Mouse (Mus musculus): Measurements from ENCODE around the gene Prickle2. TPM values are rescaled to one million over a fixed set of nuclear protein-coding genes. Genes with fewer than 3 reads are reported as not detected.

The Prickle2 gene
- polyA plus RNA-seq, 1 experiment: 1.1 TPM

GRCm38 (mm10) chr6:92609682-92610235 lies 96.2 kb downstream of the Prickle2 start:
- no peak for DNase-seq (ENCODE audit: low read depth in 1 of 2, low spot score in 2 of 2)
- H3K36me3 ChIP-seq (ENCODE audit: control insufficient read depth, insufficient read depth, low read length): no peaks in the 10 kb centered on the region
- no peaks in the 10 kb centered on the region for H3K27me3 ChIP-seq (ENCODE audit: control insufficient read depth, insufficient read depth, low read length)
- no peaks in the 10 kb centered on the region for H3K4me1 ChIP-seq (ENCODE audit: control insufficient read depth, insufficient read depth, insufficient read length)
- 73% methylated on average over 9 of the region's 9 CpGs for WGBS
- no peak overlapping the region for H3K27ac ChIP-seq (ENCODE audit: insufficient read depth, low read length)
- TF ChIP-seq POLR2A (IDR thresholded peaks at IDR 0.05; ENCODE audit: low read depth, low read length) (no peak), CTCF (IDR thresholded peaks at IDR 0.05; ENCODE audit: extremely low read depth, insufficient read depth, insufficient read length, insufficient replicate concordance) (no peak)
- H3K4me3 ChIP-seq (ENCODE audit: extremely low read depth, insufficient read depth, insufficient read length): no peak overlapping the region

- TF ChIP-seq POLR2A (IDR thresholded peaks at IDR 0.05; ENCODE audit: low read depth, low read length) (no peak), CTCF (IDR thresholded peaks at IDR 0.05; ENCODE audit: extremely low read depth, insufficient read depth, insufficient read length, insufficient replicate concordance) (no peak)
- no peak for DNase-seq (ENCODE audit: low read depth in 1 of 2, low spot score in 2 of 2)
- H3K4me1 ChIP-seq (ENCODE audit: control insufficient read depth, insufficient read depth, insufficient read length): no peaks in the 10 kb centered on the region
- no peak overlapping the region for H3K4me3 ChIP-seq (ENCODE audit: extremely low read depth, insufficient read depth, insufficient read length)
- 79% methylated on average over 3 of the region's 3 CpGs for WGBS
- H3K27ac ChIP-seq (ENCODE audit: insufficient read depth, low read length): no peak overlapping the region
- H3K27me3 ChIP-seq (ENCODE audit: control insufficient read depth, insufficient read depth, low read length): no peaks in the 10 kb centered on the region
- H3K36me3 ChIP-seq (ENCODE audit: control insufficient read depth, insufficient read depth, low read length): no peaks in the 10 kb centered on the region
These were observed 96.9 kb downstream of the Prickle2 start for GRCm38 (mm10) chr6:92609078-92609477.

GRCm38 (mm10) chr6:92605156-92605555 lies 100.8 kb downstream of the Prickle2 start:
- Histone ChIP-seq H3K27ac (ENCODE audit: insufficient read depth, low read length) (no peak overlapping the region), H3K4me1 (ENCODE audit: control insufficient read depth, insufficient read depth, insufficient read length) (no peaks in the 10 kb centered on the region), H3K27me3 (ENCODE audit: control insufficient read depth, insufficient read depth, low read length) (no peaks in the 10 kb centered on the region), H3K4me3 (ENCODE audit: extremely low read depth, insufficient read depth, insufficient read length) (no peak overlapping the region), H3K36me3 (ENCODE audit: control insufficient read depth, insufficient read depth, low read length) (no peaks in the 10 kb centered on the region)
- 67% methylated on average over 2 of the region's 2 CpGs for WGBS
- no peak for TF ChIP-seq POLR2A (IDR thresholded peaks at IDR 0.05; ENCODE audit: low read depth, low read length)
- TF ChIP-seq CTCF (IDR thresholded peaks at IDR 0.05; ENCODE audit: extremely low read depth, insufficient read depth, insufficient read length, insufficient replicate concordance): no peak
- DNase-seq (ENCODE audit: low read depth in 1 of 2, low spot score in 2 of 2): no peak

GRCm38 (mm10) chr6:92596340-92596739 lies 109.6 kb downstream of the Prickle2 start:
- DNase-seq (ENCODE audit: low read depth in 1 of 2, low spot score in 2 of 2): no peak
- WGBS: 81% methylated on average over 3 of the region's 3 CpGs
- no peaks in the 10 kb centered on the region for H3K4me1 ChIP-seq (ENCODE audit: control insufficient read depth, insufficient read depth, insufficient read length)

GRCm38 (mm10) chr6:92589381-92590065 lies 116.4 kb downstream of the Prickle2 start:
- Histone ChIP-seq H3K27ac (ENCODE audit: insufficient read depth, low read length) (no peak overlapping the region), H3K4me3 (ENCODE audit: extremely low read depth, insufficient read depth, insufficient read length) (no peak overlapping the region), H3K27me3 (ENCODE audit: control insufficient read depth, insufficient read depth, low read length) (no peaks in the 10 kb centered on the region), H3K36me3 (ENCODE audit: control insufficient read depth, insufficient read depth, low read length) (no peaks in the 10 kb centered on the region), H3K4me1 (ENCODE audit: control insufficient read depth, insufficient read depth, insufficient read length) (no peaks in the 10 kb centered on the region)
- no peak for TF ChIP-seq CTCF (IDR thresholded peaks at IDR 0.05; ENCODE audit: extremely low read depth, insufficient read depth, insufficient read length, insufficient replicate concordance)
- no peak for TF ChIP-seq POLR2A (IDR thresholded peaks at IDR 0.05; ENCODE audit: low read depth, low read length)
- 72% methylated on average over 5 of the region's 5 CpGs for WGBS
- no peak for DNase-seq (ENCODE audit: low read depth in 1 of 2, low spot score in 2 of 2)

More at GRCm38 (mm10) chr6:92596340-92596739, 109.6 kb downstream of the Prickle2 start:
- Histone ChIP-seq H3K27ac (ENCODE audit: insufficient read depth, low read length) (no peak overlapping the region), H3K27me3 (ENCODE audit: control insufficient read depth, insufficient read depth, low read length) (no peaks in the 10 kb centered on the region), H3K36me3 (ENCODE audit: control insufficient read depth, insufficient read depth, low read length) (no peaks in the 10 kb centered on the region), H3K4me3 (ENCODE audit: extremely low read depth, insufficient read depth, insufficient read length) (no peak overlapping the region)
- TF ChIP-seq CTCF (IDR thresholded peaks at IDR 0.05; ENCODE audit: extremely low read depth, insufficient read depth, insufficient read length, insufficient replicate concordance): no peak
- TF ChIP-seq POLR2A (IDR thresholded peaks at IDR 0.05; ENCODE audit: low read depth, low read length): no peak

GRCm38 (mm10) chr6:92584026-92584425 lies 121.9 kb downstream of the Prickle2 start:
- Histone ChIP-seq H3K4me3 (ENCODE audit: extremely low read depth, insufficient read depth, insufficient read length) (no peak overlapping the region), H3K27ac (ENCODE audit: insufficient read depth, low read length) (no peak overlapping the region), H3K27me3 (ENCODE audit: control insufficient read depth, insufficient read depth, low read length) (no peaks in the 10 kb centered on the region), H3K36me3 (ENCODE audit: control insufficient read depth, insufficient read depth, low read length) (no peaks in the 10 kb centered on the region), H3K4me1 (ENCODE audit: control insufficient read depth, insufficient read depth, insufficient read length) (no peaks in the 10 kb centered on the region)
- WGBS: 57% methylated on average over 1 of the region's 1 CpGs
- no peak for TF ChIP-seq POLR2A (IDR thresholded peaks at IDR 0.05; ENCODE audit: low read depth, low read length)
- TF ChIP-seq CTCF (IDR thresholded peaks at IDR 0.05; ENCODE audit: extremely low read depth, insufficient read depth, insufficient read length, insufficient replicate concordance): no peak
- DNase-seq (ENCODE audit: low read depth in 1 of 2, low spot score in 2 of 2): no peak

- Histone ChIP-seq H3K36me3 (ENCODE audit: control insufficient read depth, insufficient read depth, low read length) (no peaks in the 10 kb centered on the region), H3K27ac (ENCODE audit: insufficient read depth, low read length) (no peak overlapping the region), H3K27me3 (ENCODE audit: control insufficient read depth, insufficient read depth, low read length) (no peaks in the 10 kb centered on the region), H3K4me3 (ENCODE audit: extremely low read depth, insufficient read depth, insufficient read length) (no peak overlapping the region), H3K4me1 (ENCODE audit: control insufficient read depth, insufficient read depth, insufficient read length) (no peaks in the 10 kb centered on the region)
- no peak for TF ChIP-seq CTCF (IDR thresholded peaks at IDR 0.05; ENCODE audit: extremely low read depth, insufficient read depth, insufficient read length, insufficient replicate concordance)
- TF ChIP-seq POLR2A (IDR thresholded peaks at IDR 0.05; ENCODE audit: low read depth, low read length): no peak
- WGBS: 76% methylated on average over 4 of the region's 4 CpGs
- no peak for DNase-seq (ENCODE audit: low read depth in 1 of 2, low spot score in 2 of 2)
These were observed 130.7 kb downstream of the Prickle2 start for GRCm38 (mm10) chr6:92575227-92575626.

All from spleen, adult 2 months (tissue).